Mouse (Mus musculus) urinary bladder, adult 18-20 months (tissue): ENCODE results near the gene Cdh23.

ENCODE experiments used
- DNase-seq, 2 experiments: peaks; one replicate each; pipeline ENCODE4 v3.0.0; 2022; ENCODE audit warnings: low spot score in 2 of 2, mixed read lengths in 2 of 2

The Cdh23 gene

DNA sequence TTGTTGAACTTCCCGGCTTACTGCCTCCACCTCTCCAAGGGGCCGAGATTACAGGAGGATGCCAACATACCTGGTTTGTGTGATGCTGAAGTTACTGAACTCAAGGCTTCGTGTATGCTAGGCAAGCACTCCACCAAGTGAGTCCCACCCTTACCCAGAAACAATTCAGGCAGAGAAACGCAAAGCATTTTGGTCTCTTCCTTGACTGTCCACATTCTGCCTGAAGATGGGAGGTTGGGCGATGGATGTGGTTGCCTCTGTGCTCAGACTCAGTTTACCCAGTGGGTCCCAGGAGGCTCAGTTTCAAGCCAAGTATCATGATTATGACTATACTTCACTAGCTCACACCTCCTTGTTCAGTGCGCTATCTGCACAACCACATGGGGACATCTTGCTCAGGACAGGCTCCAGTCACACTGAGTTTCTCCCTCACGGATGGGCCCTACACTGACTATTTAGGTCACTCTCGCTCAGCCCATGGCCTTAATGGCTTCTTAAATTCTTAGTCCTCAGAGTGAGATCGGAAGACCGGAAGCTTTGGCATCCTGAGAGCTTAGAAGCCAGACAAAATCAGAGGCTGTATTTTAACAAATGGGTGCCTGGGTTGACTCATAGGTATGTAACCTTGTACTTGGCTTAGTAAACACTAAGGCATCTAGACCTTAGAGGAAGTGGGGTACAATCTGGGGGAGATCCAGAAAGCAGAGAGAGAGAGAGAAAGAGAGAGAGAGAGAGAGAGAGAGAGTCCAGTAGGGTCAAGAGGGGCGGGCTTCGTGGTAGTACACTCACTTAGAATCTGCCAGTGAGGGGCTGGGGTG, 118.2 kb downstream of the Cdh23 start:
- no peak for DNase-seq

DNA sequence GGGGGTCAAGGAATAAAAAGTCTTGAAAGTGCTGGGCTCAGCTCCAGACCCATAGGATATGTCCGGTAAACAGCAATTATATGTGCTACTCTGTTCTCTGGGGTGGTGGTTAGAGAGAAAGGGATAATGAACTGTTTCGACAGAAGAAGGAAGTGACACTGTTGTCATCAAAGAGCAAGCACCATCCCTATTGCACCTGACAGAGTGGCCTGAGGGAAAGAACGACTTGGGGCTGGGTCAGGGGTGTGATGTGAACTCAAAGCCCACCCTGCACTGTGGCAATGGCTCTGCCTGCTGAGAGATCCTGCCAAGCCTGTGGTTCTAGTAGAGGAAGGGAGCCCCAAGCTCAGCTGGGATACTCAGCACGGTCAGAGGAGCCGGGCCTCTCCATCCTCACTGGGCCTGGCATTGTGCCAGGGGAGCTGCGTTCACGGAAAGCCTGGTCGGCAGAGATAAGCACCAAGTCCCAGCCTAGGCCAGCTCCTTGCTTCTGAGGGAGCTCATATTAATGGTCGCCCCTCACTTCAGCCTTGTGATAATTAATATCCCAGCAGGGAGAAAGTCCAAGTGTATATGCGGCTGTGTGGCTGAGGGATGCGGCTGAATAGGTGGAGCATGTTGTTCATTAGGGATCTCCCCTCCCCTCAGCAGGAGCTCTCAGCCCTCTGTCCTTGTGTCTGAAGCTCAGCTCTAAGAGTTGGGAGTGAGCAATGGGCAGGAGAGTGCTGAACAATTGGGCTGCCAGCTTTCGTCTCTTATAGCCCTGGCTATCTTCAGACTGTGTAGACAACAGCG, 119.0 kb downstream of the Cdh23 start:
- no peak for DNase-seq

DNA sequence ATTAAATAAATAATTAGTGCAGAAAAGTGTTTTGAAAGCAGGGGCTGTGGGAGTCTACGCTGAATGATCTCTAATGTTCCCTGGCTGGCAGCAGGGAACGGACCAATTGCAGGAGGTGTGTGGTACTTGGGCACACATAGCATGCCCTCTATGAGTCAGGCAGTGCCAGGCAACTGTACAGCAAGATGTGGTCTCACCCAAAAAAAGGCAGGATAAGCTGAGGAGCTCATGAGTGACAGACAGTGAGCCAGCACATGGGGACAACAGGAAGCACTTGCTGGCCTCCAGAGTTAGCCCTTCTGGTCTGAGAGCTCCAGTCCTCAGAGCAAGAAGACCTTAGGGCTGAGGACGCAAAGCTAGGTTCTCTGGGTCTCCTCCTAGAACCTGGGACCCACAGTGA, 121.4 kb downstream of the Cdh23 start:
- DNase-seq: no peak

DNA sequence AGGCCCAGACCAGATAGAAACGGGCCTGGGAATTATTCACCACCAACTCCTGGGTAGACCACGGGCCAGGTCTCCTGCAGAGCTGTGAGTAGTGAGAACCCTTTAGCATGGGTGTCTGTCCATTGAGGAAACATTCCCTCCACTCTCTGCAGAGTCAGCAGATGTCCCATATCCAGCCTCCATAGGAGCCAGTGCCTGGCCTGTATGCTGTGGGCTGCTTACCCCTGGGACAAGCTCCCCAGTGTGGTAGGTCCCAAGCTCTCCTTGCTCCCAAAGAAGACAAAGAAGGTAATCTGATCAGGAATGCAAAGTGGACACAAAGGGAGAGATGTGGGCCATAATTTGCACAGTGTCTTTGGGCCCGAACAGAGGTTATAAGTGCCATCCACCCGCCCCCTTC, 124.8 kb downstream of the Cdh23 start:
- no peak for DNase-seq

DNA sequence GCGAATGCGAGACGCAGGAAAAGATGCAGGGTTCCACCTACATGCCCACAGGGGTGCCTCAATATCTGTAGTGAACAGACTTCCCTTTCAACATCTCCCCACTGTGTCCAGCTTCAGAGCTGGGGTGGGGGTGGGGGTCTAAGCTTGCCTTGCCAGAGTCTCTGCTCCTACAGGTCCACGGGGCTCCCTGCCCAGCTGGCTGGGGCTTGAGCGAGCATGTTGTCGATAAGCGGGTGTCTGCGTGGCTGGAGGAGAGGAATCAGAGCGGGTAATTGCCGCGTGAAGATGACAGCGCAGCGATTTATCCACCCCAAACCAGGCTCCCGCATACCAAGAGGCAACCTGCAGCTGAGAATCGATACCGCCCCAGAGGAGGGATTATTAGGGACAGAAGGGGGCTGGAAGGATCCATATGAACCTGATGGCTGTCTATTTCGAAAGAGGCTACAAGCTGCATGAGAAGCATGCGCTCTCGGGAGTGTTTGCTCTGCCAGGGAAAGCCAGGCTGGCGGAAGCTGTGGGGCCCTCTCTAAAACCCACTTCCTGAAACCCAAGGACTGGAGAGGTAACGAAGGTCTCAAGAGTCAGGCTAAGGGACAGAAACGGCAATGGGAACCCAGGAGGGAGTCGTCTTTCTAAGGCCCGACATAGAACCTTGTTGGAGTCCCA, 129.8 kb downstream of the Cdh23 start:
- no peak for DNase-seq

DNA sequence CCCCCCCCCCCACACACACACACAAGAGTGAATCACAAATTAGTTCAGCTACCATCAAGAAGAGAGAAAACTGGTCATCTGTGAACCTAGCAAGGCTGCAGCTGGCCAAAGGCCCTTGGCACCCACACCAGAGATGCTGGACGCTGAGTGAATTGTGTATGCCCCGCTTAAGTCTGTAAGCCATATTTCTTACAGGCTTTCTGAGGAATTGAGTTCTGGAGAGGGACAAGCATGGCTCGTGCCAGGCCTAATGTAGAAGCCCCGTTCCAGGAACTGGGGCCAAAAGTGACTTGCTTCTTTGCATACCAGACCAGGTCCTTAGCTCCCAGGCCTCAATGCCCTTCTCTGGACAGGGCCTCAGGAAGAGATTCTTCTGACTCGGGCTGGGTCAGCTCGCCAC, 132.2 kb downstream of the Cdh23 start:
- no peak for DNase-seq

DNA sequence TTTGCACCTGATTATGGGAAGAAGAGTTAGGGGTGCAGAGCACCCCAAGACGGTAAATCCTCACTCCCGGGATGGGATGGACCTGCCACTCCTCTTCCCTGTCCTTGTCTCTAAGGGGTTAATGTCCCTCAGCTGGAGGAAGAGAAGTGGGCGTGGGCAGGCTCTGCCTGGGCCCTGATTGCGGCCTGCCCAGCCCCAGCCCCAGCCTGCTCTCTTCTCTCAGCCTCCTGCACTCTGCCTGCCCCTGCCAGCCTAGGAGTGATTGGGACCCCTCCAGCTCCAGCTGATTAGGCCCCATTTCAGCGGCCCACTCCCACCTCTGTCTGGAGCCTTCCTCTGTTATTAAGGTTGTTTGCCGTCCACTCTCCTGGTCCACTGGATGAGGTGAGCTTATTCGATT, 133.3 kb downstream of the Cdh23 start:
- DNase-seq: no peak

DNA sequence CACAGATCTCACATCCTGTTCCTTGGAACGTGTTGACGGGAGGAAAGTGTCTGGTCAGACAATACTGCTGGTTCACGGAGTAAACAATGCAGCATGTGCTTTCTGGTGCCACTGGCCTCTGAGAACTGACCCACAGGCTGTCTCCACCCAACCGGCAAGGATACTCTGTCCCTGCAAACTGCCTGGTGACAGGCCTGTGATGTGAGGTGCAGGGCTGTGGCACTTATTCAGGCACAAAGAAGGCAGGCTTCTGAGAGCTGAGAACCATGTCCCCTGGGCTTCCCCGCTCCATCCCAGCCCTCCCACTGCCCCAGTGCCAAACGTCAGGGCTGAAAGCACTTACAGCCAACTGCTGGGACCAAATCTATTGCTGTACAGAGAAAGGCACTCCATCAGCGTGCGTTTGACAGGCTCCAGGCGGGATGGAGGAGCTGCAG, 137.8 kb downstream of the Cdh23 start:
- DNase-seq: no peak

DNA sequence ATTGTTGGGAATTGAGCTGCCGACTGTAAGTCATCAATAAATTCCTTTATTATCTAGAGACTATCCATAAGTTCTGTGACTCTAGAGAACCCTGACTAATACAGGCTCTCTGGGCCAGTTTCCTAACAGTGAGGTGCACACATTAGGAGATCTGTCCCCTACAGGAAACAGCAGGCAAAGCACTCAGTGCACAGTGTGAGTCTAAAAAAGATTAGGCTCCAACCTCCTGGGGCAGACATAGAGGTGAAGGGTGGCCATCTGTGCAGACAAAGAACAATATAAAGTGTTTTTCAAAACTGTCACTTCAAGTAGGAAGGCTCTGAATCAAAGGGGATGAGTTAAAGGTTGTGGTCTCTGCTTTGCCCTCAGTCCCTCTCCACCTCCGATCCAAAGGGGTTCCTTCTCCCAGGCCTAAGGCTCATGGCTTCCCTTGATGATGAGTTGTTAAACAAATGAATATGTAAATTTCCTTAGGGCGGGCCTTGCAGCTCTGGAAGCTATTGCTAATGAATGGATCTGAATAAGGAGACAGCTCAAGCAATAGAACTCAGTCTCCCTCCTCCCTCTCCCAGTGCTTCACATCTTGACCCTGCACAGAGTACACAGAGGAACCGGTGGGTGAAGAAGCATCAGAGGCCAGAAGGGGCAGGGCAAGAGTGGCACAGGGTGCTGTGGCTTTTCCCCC, 143.2 kb downstream of the Cdh23 start:
- DNase-seq: no peak

DNA sequence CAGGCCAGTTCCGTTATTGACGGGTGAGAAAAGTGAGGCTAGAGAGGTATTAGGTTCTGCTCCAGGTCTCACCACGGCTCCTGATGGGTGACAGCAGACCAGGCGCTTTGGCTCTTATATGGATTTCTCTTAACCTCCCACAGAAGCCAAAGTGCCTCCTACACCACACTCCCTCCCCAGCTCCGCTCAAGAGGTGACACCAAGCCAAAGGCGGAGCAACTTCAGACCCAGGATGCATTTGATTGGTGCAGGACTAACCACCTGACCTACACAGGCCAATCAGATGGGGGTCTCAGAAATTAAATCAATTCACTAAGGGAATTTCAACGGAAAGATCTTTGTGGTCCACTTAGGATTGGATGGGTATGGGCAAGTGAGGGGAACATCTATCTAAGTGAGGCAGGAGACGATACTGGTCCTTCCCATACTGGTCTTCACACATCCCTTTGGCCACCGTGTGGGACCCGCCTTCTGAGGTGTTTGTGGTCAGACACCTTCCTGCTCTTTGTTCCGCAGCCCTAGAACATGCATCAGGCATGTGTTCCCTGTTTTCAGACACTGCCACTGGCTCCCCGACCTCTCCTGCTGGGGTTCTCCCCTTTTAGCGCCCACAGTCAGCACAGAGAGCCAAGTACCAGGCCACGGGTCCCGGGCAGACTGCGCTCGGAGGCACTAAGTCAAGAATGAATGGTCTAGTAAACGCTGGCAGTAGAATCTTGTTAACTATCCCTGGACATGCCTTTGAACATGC, 157.0 kb downstream of the Cdh23 start:
- no peak for DNase-seq

DNA sequence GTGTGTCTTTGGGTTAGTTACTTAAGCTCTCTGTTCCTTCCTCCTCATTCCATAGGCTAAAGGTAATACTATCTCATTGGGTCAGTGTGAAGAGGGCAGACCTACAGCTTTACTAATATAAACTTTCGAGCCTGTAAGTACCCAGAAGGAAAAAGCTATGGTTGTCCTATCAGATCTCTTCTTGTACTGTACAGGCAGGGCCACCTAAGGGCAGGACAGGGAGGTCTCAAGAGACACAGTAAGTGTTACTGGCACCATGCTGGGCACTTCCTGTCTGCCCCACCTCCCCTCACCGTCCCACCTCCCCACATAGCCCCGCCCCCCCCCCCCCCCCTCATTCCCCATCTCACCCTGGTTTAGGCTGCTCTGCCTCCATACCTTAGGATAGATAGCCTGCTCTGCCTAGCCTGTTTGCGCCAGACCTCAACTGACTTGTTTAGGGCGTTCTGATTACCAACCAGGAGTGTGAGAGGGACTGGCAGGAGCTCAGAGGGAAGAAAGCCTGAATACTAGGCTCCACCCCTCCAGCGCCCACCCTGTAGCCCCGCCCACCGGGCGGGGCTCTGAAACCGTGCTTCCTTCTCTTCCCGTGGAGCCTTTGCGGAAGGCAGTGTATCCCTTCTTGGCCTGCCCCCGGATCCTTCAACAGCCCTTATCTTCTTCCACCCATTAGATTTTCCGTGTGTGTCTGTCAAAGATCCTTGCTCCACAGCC, 160.0 kb downstream of the Cdh23 start:
- DNase-seq: no peak

DNA sequence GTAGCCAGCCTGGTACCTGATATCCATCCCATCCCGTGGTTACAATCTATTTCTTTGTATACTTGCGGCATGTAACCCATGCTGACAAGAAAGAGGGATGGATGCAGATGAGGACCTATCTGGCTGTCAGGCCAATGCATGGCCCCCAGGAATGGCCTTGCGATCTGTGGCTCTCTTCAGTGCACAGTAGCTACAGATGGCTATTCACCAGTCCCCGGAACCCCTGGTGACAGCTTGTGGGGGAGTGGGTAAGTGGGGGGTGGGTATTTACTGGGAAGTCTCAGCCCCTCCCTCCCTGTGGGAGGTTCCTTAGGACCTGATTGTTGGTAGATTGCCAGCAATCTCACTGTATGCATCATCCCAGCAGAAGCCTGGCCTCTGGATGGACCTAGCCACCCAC, 163.8 kb downstream of the Cdh23 start:
- no peak for DNase-seq

DNA sequence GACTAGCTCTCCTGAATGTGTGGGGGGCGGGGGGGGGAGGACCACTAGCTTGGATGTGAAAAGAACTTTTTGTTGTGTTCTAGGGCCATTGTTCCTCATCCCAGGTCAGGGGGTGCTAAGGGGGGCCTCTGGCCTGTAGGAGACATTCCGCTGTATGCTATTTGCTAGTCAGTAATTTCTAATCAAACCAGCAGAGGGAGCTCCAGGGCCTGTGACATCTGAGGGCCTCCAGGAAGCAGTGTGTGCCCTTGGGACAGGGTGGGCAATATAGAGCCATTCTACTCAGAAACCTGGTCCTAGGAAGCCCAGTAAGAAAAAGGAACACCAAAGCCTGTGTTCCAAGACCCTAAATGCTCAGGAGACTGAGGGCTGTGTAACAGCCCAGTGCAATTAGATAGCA, 164.9 kb downstream of the Cdh23 start:
- DNase-seq: peak in 1 of 2 experiments; percentile 38

DNA sequence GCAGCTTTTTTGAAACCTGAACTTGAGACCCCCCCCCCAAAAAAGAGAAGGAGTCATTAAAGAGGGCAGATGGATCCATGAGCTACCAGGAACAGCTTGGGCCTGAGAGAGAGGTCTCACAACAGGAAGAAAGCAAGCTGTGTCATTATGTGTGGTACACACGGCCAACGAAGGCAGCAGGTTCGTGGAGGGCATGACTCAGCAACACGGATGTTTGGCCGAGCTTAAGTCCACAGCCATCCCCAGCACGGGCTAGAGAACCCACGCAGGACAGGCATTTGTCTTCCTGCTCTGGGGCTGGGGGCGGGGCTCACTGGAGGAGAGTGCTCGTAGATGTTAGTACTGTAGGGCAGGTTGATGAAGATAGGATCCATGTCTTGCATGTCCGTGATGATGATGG, 165.7 kb downstream of the Cdh23 start:
- no peak for DNase-seq

DNA sequence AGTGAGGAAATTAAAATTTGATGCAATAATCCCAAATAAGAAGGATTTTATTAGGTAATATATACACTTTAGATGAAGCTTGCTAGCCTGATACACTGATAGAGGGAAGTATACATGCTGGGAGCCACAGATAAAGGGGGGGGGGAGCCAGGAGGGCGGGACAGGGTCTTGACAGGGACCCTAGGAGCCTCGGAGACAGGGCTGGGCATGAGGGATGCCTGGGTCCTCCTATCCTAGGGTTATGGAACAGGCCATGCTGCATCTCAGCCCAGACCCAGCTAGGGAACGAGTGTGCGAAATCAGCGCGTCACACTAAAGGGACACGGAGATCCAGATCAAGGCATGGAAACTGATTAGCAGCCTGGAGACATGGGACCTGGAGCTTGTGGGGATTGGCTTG, 168.3 kb downstream of the Cdh23 start:
- DNase-seq: no peak

DNA sequence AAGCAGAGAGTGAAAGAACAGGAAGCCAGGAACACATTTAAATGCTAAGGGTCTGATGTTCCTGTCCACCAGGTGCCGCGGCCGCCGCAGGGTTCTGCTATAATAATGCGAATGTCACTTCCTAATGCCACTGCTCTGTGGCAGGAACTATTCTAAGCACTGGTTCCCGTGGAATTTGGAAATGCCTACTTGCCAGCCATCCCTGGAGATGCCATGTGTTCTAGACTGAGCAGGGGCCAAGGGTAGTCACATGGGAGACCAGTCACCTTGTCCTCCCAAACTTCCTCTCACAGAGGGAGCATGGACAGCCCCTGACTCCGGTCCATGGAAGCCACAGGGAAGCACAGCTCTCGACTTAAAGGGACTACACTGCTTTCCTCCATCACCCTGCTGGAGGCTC, 171.2 kb downstream of the Cdh23 start:
- DNase-seq: no peak

DNA sequence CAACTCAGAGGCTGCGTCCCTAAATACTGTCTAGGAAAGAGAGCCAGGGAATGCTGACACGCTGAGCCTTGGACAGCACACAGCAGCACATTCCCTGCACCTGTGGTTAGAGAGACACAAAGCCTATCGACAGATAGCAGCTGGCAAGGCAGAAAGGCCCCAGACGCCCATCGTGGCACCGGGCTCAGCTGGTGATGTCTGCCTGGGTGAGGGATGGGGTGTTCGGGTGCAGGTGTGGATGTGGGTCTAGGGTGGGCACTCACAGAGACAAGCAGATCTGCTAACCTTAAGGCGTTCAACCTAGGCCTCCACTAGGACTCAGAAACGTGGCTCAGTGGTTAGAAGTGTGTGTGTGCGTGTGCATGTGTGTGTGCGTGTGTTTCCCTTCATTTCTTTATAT, 180.0 kb downstream of the Cdh23 start:
- no peak for DNase-seq

DNA sequence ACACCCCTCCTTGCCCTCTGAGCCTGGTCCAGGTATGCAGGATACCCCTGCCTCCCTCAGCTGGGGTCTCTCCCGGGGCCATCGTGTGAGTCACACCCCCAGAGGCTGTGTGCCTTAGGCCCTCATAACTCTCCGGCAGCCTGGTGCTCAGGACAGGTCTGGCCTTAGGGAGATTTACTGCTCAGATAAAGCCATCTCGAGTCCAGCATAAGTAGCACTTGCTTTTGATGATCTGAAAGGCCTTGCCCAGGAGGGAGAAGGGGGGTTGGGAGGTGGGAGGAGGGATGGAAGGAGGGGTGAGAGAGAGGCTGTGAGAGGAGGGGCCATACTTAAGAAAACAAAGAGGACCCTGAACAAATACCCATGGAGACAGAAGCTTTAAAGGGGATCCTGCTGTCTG, 197.8 kb downstream of the Cdh23 start:
- DNase-seq: no peak

DNA sequence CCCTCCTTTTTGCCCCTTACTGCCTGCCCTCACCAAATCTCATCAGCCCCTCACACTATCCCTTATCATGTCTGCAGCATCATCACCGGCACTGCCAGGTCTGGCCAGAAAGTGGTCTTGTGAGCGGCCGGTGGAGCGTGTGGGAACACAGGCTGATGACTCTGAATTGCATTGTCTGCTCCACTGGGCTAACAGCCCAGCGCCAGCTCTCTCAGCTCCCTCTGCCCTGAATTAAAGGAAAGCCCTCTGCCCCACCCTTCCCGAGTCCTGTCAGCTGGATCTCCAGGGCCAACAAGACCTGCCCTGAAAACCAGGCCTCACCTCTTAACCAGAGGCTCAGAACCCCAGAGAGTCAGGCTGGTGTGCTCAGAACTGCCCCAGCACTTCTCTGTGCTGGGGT, 201.2 kb downstream of the Cdh23 start:
- DNase-seq: no peak

DNA sequence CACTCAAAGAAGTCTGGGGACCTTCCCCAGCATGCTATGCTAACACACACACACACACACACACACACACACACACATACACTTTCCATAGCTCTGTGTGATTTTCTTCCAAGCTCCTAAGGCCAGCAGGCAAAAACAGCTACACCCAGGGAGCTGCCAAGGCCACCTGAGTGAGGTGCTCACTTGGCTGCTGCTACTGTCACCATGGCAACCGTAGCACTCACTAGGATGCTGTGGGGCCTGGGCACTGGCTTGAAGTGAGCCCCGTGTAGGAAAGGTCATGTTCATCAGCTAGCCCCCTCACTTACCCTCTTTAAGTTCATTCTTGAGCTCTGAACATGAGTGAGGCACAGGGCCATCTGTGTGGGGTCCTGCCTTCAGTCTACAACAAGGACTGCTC, 204.8 kb downstream of the Cdh23 start:
- no peak for DNase-seq

DNA sequence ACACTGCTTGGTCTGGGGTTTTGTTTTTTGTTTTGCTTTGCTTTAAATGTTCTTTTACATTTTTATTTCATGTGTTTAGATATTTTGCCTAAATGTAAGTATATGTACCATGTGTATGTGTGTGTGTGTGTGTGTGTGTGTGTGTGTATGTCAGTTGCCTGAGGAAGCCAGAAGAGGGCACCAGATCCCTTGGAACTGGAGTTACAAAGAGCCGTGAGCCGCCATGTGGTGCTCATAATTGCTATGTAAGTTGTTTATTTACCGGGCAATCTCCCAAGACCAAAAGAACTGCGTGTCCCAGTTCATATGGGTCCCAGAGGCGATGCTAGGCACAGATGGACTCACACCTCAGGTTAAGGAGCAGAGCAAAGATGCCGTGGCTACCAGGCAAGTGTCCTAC, 214.9 kb downstream of the Cdh23 start:
- DNase-seq: no peak
